Mouse (Mus musculus) forebrain, embryonic 14.5 days (tissue): Measurements from ENCODE around the gene Bmpr2. TPM values are rescaled to one million over a fixed set of nuclear protein-coding genes. Genes with fewer than 3 reads are reported as not detected.

Experiments used
- ATAC-seq: fragments of 200-750 bp; cut with Nextera tagmentation; 2 replicates; pipeline ENCODE4 v1.8.0; 2017; ENCODE audit warnings: mild to moderate bottlenecking, moderate library complexity
- DNase-seq: peaks from one replicate; pipeline ENCODE4 v3.0.0-alpha.2; 2015; ENCODE audit warnings: low spot score
- H3K27ac ChIP-seq: fragments of 300-500 bp; sonication (generic); 2 replicates; pipeline ENCODE4 v1.5.1; 2014; ENCODE audit warnings: low read depth, mild to moderate bottlenecking, control low read depth, low read length, moderate library complexity
- H3K27me3 ChIP-seq: fragments of 300-500 bp; sonication (generic); replicated peaks from 2 replicates; pipeline ENCODE4 v1.6.1; 2014; ENCODE audit warnings: low read length, control low read depth, mixed read lengths; ENCODE audit not compliant: control insufficient read depth, insufficient read depth
- H3K36me3 ChIP-seq: fragments of 300-500 bp; sonication (generic); 2 replicates; pipeline ENCODE4 v1.6.1; 2014; ENCODE audit warnings: low read length, control low read depth; ENCODE audit not compliant: control insufficient read depth, insufficient read depth
- H3K4me1 ChIP-seq: fragments of 300-500 bp; sonication (generic); 2 replicates; pipeline ENCODE4 v1.6.1; 2014; ENCODE audit warnings: antibody characterized with exemption, low read length, control low read depth; ENCODE audit not compliant: control insufficient read depth, insufficient read depth
- H3K4me2 ChIP-seq: fragments of 300-500 bp; sonication (generic); 2 replicates; pipeline ENCODE4 v1.6.1; 2014; ENCODE audit warnings: mild to moderate bottlenecking, control low read depth, low read length
- H3K4me3 ChIP-seq: fragments of 300-500 bp; sonication (generic); 2 replicates; pipeline ENCODE4 v1.5.1; 2014; ENCODE audit warnings: low read depth, low read length, control low read depth
- H3K9ac ChIP-seq: fragments of 300-500 bp; sonication (generic); 2 replicates; pipeline ENCODE4 v1.6.1; 2014; ENCODE audit warnings: mild to moderate bottlenecking, low read length, control low read depth, moderate library complexity
- H3K9me3 ChIP-seq: fragments of 300-500 bp; sonication (generic); replicated peaks from 2 replicates; pipeline ENCODE4 v1.6.1; 2016; ENCODE audit warnings: low read length, control low read depth, mixed read lengths; ENCODE audit not compliant: control insufficient read depth
- WGBS: fragments of 180-500 bp; shearing (Covaris S2); extraction: QIAGEN DNeasy Blood & Tissue Kit; methylation state at CpG from one replicate; pipeline ENCODE4 v1.1.7; 2014; 5-methylcytosine and 5-hydroxymethylcytosine counted together
- polyA plus RNA-seq: library from polyadenylated mRNA; unstranded; fragments of >200 nt; fragmentation: Nextera tagmentation; extraction: Ambion mirVana; gene quantifications from 2 replicates; pipeline ENCODE4 v1.2.1, GENCODE M21; 2014

Bmpr2 gene
- polyA plus RNA-seq, 1 experiment from 2014 or later, result 14.0 TPM

- no peak overlapping the region for H3K9ac ChIP-seq
- DNase-seq, result no peak
- H3K27me3 ChIP-seq, result no peaks in the 10 kb centered on the region
- no peak overlapping the region for H3K27ac ChIP-seq
- peaks cover 16% of the 10 kb centered on the region for H3K4me1 ChIP-seq
- H3K4me3 ChIP-seq, result no peak overlapping the region
- no peak overlapping the region for H3K4me2 ChIP-seq
- no peaks in the 10 kb centered on the region for H3K9me3 ChIP-seq
- 66% methylated on average over 1 of the region's 1 CpGs for WGBS
- no peaks in the 10 kb centered on the region for H3K36me3 ChIP-seq
- no peak for ATAC-seq
These were observed 147.7 kb downstream of the Bmpr2 start for GRCm38 (mm10) chr1:59910941-59911340.

DNA sequence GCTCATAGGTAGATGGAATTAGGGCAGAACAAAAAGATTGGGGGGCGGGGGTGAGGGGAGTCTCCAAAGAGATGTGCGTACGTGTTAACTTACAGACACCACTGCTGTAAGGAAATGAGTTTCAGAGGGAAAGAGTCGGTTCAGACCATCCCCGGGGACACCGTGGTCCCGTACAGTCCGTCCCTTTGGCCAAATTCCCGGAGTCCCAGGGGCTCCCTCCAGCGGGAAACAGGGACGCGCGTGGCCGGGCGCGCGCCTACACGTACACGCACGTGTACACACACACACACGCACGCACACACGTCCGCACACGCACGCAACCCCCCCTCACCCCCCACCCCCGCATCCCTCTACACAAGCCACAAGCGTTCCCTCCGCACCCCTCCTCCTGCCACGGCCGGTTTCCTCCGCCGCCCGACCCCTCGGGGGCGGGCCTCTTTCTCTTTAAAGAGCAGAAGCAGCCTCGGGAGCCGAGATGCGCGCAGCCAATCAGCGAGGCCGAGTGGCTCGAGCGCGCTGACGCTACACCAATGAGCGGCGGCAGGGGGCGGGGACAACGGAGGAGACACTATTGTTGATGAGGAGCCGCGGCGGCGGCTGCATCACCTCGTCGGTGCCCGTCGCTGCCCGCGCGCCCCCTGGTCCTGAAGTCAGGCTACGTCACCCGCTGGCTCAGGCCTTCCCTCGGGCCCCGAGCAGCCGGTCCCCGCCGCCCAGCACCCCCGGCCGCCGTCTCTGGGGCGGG is 149.4 kb downstream of the Bmpr2 start, which contains the start of gene Fam117b:
Gene Fam117b (plus strand): TSS at position 594 of the 745 bp plus-strand sequence.
- peak; percentile 99 for DNase-seq
- under 1% methylated on average over 50 of the region's 72 CpGs for WGBS
- H3K4me2 ChIP-seq, result peak within 1 kb of the TSS; percentile 66
- H3K36me3 ChIP-seq, result no peaks in the 10 kb centered on the region
- peaks cover 18% of the 10 kb centered on the region for H3K4me1 ChIP-seq
- peak within 1 kb of the TSS; percentile 97 for H3K4me3 ChIP-seq
- no peaks in the 10 kb centered on the region for H3K27me3 ChIP-seq
- H3K9ac ChIP-seq, result peak within 1 kb of the TSS; percentile 94
- H3K27ac ChIP-seq, result peak within 1 kb of the TSS; percentile 96
- H3K9me3 ChIP-seq, result no peaks in the 10 kb centered on the region
- peak; percentile 98 for ATAC-seq

DNA sequence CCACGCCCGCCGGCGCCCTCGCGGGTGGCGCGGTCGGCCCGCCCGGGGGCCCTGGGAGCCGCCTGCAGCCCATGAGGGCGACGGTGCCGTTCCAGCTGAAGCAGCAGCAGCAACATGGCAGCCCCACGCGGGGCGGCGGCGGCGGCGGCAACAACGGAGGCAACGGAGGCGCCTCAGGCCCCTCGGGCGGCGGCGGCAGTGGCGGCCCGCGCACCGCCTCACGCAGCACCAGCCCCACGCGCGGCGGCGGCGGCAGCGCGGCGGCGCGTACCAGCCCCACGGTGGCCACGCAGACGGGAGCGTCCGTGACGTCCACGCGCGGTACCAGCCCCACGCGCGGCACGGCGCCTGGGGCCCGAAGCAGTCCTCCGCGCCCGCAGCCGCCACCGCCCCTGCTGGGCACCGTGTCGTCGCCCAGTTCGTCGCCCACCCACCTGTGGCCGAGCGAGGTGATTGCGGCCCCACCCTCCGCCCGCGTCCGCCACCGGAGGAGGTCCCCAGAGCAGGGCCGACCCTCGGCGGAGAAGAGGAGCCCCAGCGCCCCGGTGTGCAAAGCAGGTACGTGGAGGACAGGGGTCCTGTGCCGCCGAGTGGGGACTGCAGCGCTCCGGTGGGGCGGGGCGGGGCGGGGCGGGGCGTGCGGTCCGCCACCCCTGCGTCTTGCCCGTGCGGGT is 150.1 kb downstream of the Bmpr2 start:
- Histone ChIP-seq H3K9ac (peak overlapping the region; percentile 94), H3K36me3 (no peaks in the 10 kb centered on the region), H3K9me3 (no peaks in the 10 kb centered on the region), H3K27me3 (no peaks in the 10 kb centered on the region), H3K4me3 (peak overlapping the region; percentile 97), H3K4me2 (peak overlapping the region; percentile 66), H3K27ac (peak overlapping the region; percentile 96), H3K4me1 (peaks cover 18% of the 10 kb centered on the region)
- peak; percentile 57 for ATAC-seq
- peak; percentile 44 for DNase-seq
- WGBS, result under 1% methylated on average over 56 of the region's 98 CpGs

GRCm38 (mm10) chr1:59913869-59914225 is 150.6 kb downstream of the Bmpr2 start:
- WGBS, result 4% methylated on average over 12 of the region's 12 CpGs
- ATAC-seq (no peak), DNase-seq (no peak)
- peak overlapping the region; percentile 94 for H3K9ac ChIP-seq
- no peaks in the 10 kb centered on the region for H3K9me3 ChIP-seq
- H3K27ac ChIP-seq, result 0 out of 2 replicates have a peak overlapping the region, but pooled peaks have one; percentile 96
- H3K4me1 ChIP-seq, result peaks cover 18% of the 10 kb centered on the region
- peak overlapping the region; percentile 97 for H3K4me3 ChIP-seq
- no peaks in the 10 kb centered on the region for H3K36me3 ChIP-seq
- no peaks in the 10 kb centered on the region for H3K27me3 ChIP-seq
- H3K4me2 ChIP-seq, result peak overlapping the region; percentile 66

GRCm38 (mm10) chr1:59914799-59915198 is 151.6 kb downstream of the Bmpr2 start:
- peak overlapping the region; percentile 94 for H3K9ac ChIP-seq
- ATAC-seq, result no peak
- DNase-seq, result no peak
- H3K4me2 ChIP-seq, result peak overlapping the region; percentile 66
- peaks cover 18% of the 10 kb centered on the region for H3K4me1 ChIP-seq
- no peak overlapping the region for H3K27ac ChIP-seq
- WGBS, result 56% methylated on average over 3 of the region's 3 CpGs
- H3K4me3 ChIP-seq, result peak overlapping the region; percentile 97; the same call in 1 of the 2 replicates
- no peaks in the 10 kb centered on the region for H3K36me3 ChIP-seq
- no peaks in the 10 kb centered on the region for H3K27me3 ChIP-seq
- no peaks in the 10 kb centered on the region for H3K9me3 ChIP-seq

GRCm38 (mm10) chr1:59915843-59916610 is 152.8 kb downstream of the Bmpr2 start:
- Histone ChIP-seq H3K27me3 (no peaks in the 10 kb centered on the region), H3K9me3 (no peaks in the 10 kb centered on the region), H3K4me2 (0 out of 2 replicates have a peak overlapping the region, but pooled peaks have one; percentile 66), H3K4me1 (peaks cover 18% of the 10 kb centered on the region), H3K36me3 (no peaks in the 10 kb centered on the region), H3K9ac (no peak overlapping the region), H3K4me3 (no peak overlapping the region), H3K27ac (no peak overlapping the region)
- DNase-seq, result peak; percentile 58
- ATAC-seq, result no peak
- 63% methylated on average over 10 of the region's 10 CpGs for WGBS

GRCm38 (mm10) chr1:59917401-59917800 is 154.2 kb downstream of the Bmpr2 start:
- 87% methylated on average over 3 of the region's 3 CpGs for WGBS
- no peak for ATAC-seq
- H3K36me3 ChIP-seq, result no peaks in the 10 kb centered on the region
- H3K4me3 ChIP-seq, result no peak overlapping the region
- DNase-seq, result no peak
- no peaks in the 10 kb centered on the region for H3K9me3 ChIP-seq
- no peak overlapping the region for H3K27ac ChIP-seq
- H3K9ac ChIP-seq, result no peak overlapping the region
- H3K4me2 ChIP-seq, result no peak overlapping the region
- peaks cover 18% of the 10 kb centered on the region for H3K4me1 ChIP-seq
- H3K27me3 ChIP-seq, result no peaks in the 10 kb centered on the region

DNA sequence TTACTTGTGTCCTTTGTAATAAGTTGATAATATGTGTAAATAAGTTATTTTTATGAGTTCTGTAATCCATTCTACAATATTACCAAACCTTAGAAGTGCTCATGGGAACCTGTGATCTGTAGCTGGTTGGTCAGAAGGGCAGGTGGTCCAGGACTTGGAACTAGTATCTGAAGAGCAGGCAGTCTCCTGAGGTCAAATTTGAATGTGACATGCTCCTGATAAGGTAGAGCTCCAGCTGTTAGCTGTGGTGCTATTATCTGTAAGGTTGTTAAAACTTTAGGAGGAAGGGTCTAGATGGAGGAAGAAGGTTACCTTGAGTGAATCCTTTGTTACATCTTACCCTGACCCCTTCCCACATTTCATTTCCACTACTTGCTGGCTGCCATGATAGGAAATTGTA is 154.9 kb downstream of the Bmpr2 start:
- no peak overlapping the region for H3K4me3 ChIP-seq
- H3K27ac ChIP-seq, result no peak overlapping the region
- DNase-seq (no peak), ATAC-seq (no peak)
- H3K9ac ChIP-seq, result no peak overlapping the region
- no peak overlapping the region for H3K4me2 ChIP-seq
- no peaks in the 10 kb centered on the region for H3K9me3 ChIP-seq
- H3K4me1 ChIP-seq, result peaks cover 18% of the 10 kb centered on the region
- no peaks in the 10 kb centered on the region for H3K27me3 ChIP-seq
- no peaks in the 10 kb centered on the region for H3K36me3 ChIP-seq
